Mouse (Mus musculus) forebrain, embryonic 14.5 days (tissue): ENCODE measurements around the gene Cd164l2. TPM values are rescaled to one million over a fixed set of nuclear protein-coding genes. Genes with fewer than 3 reads are reported as not detected.

ENCODE experiments used
- ATAC-seq: fragments of 200-750 bp; cut with Nextera tagmentation; 2 replicates; pipeline ENCODE4 v1.8.0; 2017; ENCODE audit warnings: mild to moderate bottlenecking, moderate library complexity
- DNase-seq: peaks from one replicate; pipeline ENCODE4 v3.0.0-alpha.2; 2015; ENCODE audit warnings: low spot score
- H3K27ac ChIP-seq: fragments of 300-500 bp; sonication (generic); 2 replicates; pipeline ENCODE4 v1.5.1; 2014; ENCODE audit warnings: low read depth, mild to moderate bottlenecking, control low read depth, low read length, moderate library complexity
- H3K27me3 ChIP-seq: fragments of 300-500 bp; sonication (generic); replicated peaks from 2 replicates; pipeline ENCODE4 v1.6.1; 2014; ENCODE audit warnings: low read length, control low read depth, mixed read lengths; ENCODE audit not compliant: control insufficient read depth, insufficient read depth
- H3K36me3 ChIP-seq: fragments of 300-500 bp; sonication (generic); 2 replicates; pipeline ENCODE4 v1.6.1; 2014; ENCODE audit warnings: low read length, control low read depth; ENCODE audit not compliant: control insufficient read depth, insufficient read depth
- H3K4me1 ChIP-seq: fragments of 300-500 bp; sonication (generic); 2 replicates; pipeline ENCODE4 v1.6.1; 2014; ENCODE audit warnings: antibody characterized with exemption, low read length, control low read depth; ENCODE audit not compliant: control insufficient read depth, insufficient read depth
- H3K4me2 ChIP-seq: fragments of 300-500 bp; sonication (generic); 2 replicates; pipeline ENCODE4 v1.6.1; 2014; ENCODE audit warnings: mild to moderate bottlenecking, control low read depth, low read length
- H3K4me3 ChIP-seq: fragments of 300-500 bp; sonication (generic); 2 replicates; pipeline ENCODE4 v1.5.1; 2014; ENCODE audit warnings: low read depth, low read length, control low read depth
- H3K9ac ChIP-seq: fragments of 300-500 bp; sonication (generic); 2 replicates; pipeline ENCODE4 v1.6.1; 2014; ENCODE audit warnings: mild to moderate bottlenecking, low read length, control low read depth, moderate library complexity
- H3K9me3 ChIP-seq: fragments of 300-500 bp; sonication (generic); replicated peaks from 2 replicates; pipeline ENCODE4 v1.6.1; 2016; ENCODE audit warnings: low read length, control low read depth, mixed read lengths; ENCODE audit not compliant: control insufficient read depth
- WGBS: fragments of 180-500 bp; shearing (Covaris S2); extraction: QIAGEN DNeasy Blood & Tissue Kit; methylation state at CpG from one replicate; pipeline ENCODE4 v1.1.7; 2014; 5-methylcytosine and 5-hydroxymethylcytosine counted together
- polyA plus RNA-seq: library from polyadenylated mRNA; unstranded; fragments of >200 nt; fragmentation: Nextera tagmentation; extraction: Ambion mirVana; gene quantifications from 2 replicates; pipeline ENCODE4 v1.2.1, GENCODE M21; 2014

Cd164l2 gene
- polyA plus RNA-seq = 0.43 and 1.4 TPM in 2 replicates

GRCm38 (mm10) chr4:133211751-133212561 lies at the start of gene Cd164l2, which contains the start of gene Gpr3:
Cd164l2 (plus strand) TSS chr4:133212131.
Gpr3 (minus strand) TSS chr4:133212536.
- WGBS = 1% methylated on average over 52 of the region's 52 CpGs
- H3K27me3 ChIP-seq = peaks cover 8% of the 10 kb centered on the region; the same call in 1 of the 2 replicates
- no peak within 1 kb of the TSS for H3K27ac ChIP-seq
- ATAC-seq (peak; percentile 57), DNase-seq (no peak)
- peak within 1 kb of the TSS; percentile 69 for H3K9ac ChIP-seq
- H3K36me3 ChIP-seq = no peaks in the 10 kb centered on the region
- no peaks in the 10 kb centered on the region for H3K9me3 ChIP-seq
- H3K4me3 ChIP-seq = peak within 1 kb of the TSS; percentile 60
- H3K4me1 ChIP-seq = peaks cover 13% of the 10 kb centered on the region
- peak within 1 kb of the TSS; percentile 94 for H3K4me2 ChIP-seq

- Histone ChIP-seq H3K4me3 (no peak overlapping the region), H3K36me3 (0 out of 2 replicates have a peak, but pooled peaks cover 3% of the 10 kb centered on the region), H3K4me1 (peaks cover 6% of the 10 kb centered on the region; the same call in 1 of the 2 replicates), H3K9ac (no peak overlapping the region), H3K4me2 (no peak overlapping the region), H3K27ac (no peak overlapping the region), H3K9me3 (no peaks in the 10 kb centered on the region), H3K27me3 (no peaks in the 10 kb centered on the region)
- no peak for DNase-seq
- WGBS = 68% methylated on average over 6 of the region's 6 CpGs
- ATAC-seq = no peak
Observed at GRCm38 (mm10) chr4:133162196-133162595, 49.7 kb upstream of the Cd164l2 start.

GRCm38 (mm10) chr4:133166773-133167172 lies 45.2 kb upstream of the Cd164l2 start:
- DNase-seq (no peak), ATAC-seq (no peak)
- 92% methylated on average over 9 of the region's 9 CpGs for WGBS
- Histone ChIP-seq H3K27me3 (no peaks in the 10 kb centered on the region), H3K4me2 (no peak overlapping the region), H3K4me3 (no peak overlapping the region), H3K9me3 (no peaks in the 10 kb centered on the region), H3K4me1 (no peaks in the 10 kb centered on the region), H3K27ac (no peak overlapping the region), H3K9ac (no peak overlapping the region), H3K36me3 (no peaks in the 10 kb centered on the region)

GRCm38 (mm10) chr4:133169237-133170055 lies 42.5 kb upstream of the Cd164l2 start:
- H3K4me3 ChIP-seq = no peak overlapping the region
- no peak overlapping the region for H3K27ac ChIP-seq
- no peak overlapping the region for H3K4me2 ChIP-seq
- H3K36me3 ChIP-seq = no peaks in the 10 kb centered on the region
- H3K9ac ChIP-seq = no peak overlapping the region
- 91% methylated on average over 10 of the region's 10 CpGs for WGBS
- no peaks in the 10 kb centered on the region for H3K27me3 ChIP-seq
- H3K4me1 ChIP-seq = no peaks in the 10 kb centered on the region
- DNase-seq (no peak), ATAC-seq (no peak)
- H3K9me3 ChIP-seq = no peaks in the 10 kb centered on the region

- Histone ChIP-seq H3K4me2 (no peak overlapping the region), H3K27me3 (no peaks in the 10 kb centered on the region), H3K4me3 (no peak overlapping the region), H3K9me3 (no peaks in the 10 kb centered on the region), H3K36me3 (no peaks in the 10 kb centered on the region), H3K27ac (no peak overlapping the region), H3K4me1 (no peaks in the 10 kb centered on the region), H3K9ac (no peak overlapping the region)
- DNase-seq (no peak), ATAC-seq (no peak)
- 82% methylated on average over 3 of the region's 3 CpGs for WGBS
Observed at GRCm38 (mm10) chr4:133170056-133170524, 41.8 kb upstream of the Cd164l2 start.

GRCm38 (mm10) chr4:133170616-133171015 lies 41.3 kb upstream of the Cd164l2 start:
- Histone ChIP-seq H3K4me1 (peaks cover 4% of the 10 kb centered on the region; the same call in 1 of the 2 replicates), H3K9ac (no peak overlapping the region), H3K4me3 (no peak overlapping the region), H3K27ac (no peak overlapping the region), H3K36me3 (no peaks in the 10 kb centered on the region), H3K27me3 (no peaks in the 10 kb centered on the region), H3K4me2 (no peak overlapping the region), H3K9me3 (no peaks in the 10 kb centered on the region)
- peak; percentile 75 for DNase-seq
- no peak for ATAC-seq

GRCm38 (mm10) chr4:133172451-133172850 lies 39.5 kb upstream of the Cd164l2 start:
- 90% methylated on average over 4 of the region's 4 CpGs for WGBS
- Histone ChIP-seq H3K4me1 (peaks cover 10% of the 10 kb centered on the region), H3K9me3 (no peaks in the 10 kb centered on the region), H3K4me3 (no peak overlapping the region), H3K27ac (no peak overlapping the region), H3K36me3 (peaks cover 3% of the 10 kb centered on the region; the same call in 1 of the 2 replicates), H3K27me3 (no peaks in the 10 kb centered on the region), H3K4me2 (no peak overlapping the region), H3K9ac (no peak overlapping the region)
- ATAC-seq = no peak
- no peak for DNase-seq

- no peak overlapping the region for H3K9ac ChIP-seq
Observed at GRCm38 (mm10) chr4:133174361-133174760, 37.6 kb upstream of the Cd164l2 start.

More at GRCm38 (mm10) chr4:133174361-133174760, 37.6 kb upstream of the Cd164l2 start:
- Histone ChIP-seq H3K27ac (no peak overlapping the region), H3K36me3 (peaks cover 9% of the 10 kb centered on the region; the same call in 1 of the 2 replicates), H3K4me3 (no peak overlapping the region), H3K9me3 (no peaks in the 10 kb centered on the region), H3K4me2 (no peak overlapping the region), H3K4me1 (peaks cover 10% of the 10 kb centered on the region), H3K27me3 (no peaks in the 10 kb centered on the region)
- no peak for ATAC-seq
- 86% methylated on average over 4 of the region's 4 CpGs for WGBS
- no peak for DNase-seq
